Mouse (Mus musculus) lung, postnatal 0 days (tissue): ENCODE data around the gene Scly.

ENCODE experiments used
- CTCF ChIP-seq: IDR thresholded peaks from 2 replicates; pipeline ENCODE4 v1.5.1; 2016; ENCODE audit warnings: antibody characterized with exemption, mild to moderate bottlenecking
- EP300 ChIP-seq: IDR thresholded peaks from 2 replicates; pipeline ENCODE4 v1.6.1; 2016; ENCODE audit warnings: antibody characterized with exemption, mild to moderate bottlenecking, control low read depth

DNA sequence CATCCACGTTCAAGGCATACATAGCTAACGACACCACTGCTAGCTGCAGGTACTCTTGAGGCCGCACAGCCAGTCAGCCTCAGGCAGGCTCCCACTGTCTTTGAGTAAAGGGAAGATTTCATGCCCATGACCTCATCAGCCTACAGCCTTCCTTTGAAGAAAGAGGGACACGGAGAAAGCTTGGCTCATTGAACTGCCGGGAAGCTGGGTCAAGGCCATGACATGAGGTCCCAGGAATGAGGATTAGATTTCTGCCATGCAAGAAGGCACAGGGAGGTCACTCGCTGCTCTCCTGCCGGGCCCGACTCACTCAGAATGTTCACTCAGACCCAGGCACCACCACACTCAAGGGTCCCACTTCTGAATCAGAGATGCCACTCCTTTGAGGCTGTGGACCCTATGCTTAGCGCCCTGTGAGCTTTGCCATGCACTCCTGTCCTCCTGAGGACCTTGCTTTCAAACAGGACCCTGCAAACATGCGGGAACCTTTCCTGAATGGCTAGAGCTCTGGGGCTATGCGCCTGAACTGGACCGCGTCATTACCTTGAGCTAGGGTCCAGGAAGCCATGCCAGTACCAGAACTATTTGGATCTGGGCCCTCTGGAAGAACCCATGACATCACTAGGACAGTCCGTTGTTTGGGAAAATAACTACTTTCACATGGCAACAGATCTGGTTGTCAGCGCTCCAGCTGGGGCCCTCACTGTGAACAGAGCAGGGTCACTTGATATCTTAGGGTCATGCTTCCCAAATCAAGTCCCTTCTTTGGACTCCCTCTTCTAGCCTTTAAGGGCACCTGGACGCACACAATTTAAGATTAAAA lies 66.9 kb downstream of the Scly start:
- TF ChIP-seq EP300 (no peak), CTCF (no peak)
